Mouse (Mus musculus) midbrain, embryonic 11.5 days (tissue): ENCODE data around the gene Gm17720. TPM values are rescaled to one million over a fixed set of nuclear protein-coding genes. Genes with fewer than 3 reads are reported as not detected.
"Not testable (repeated sequence)": the region's sequence is repeated elsewhere in the genome, so short reads cannot be mapped to it uniquely, and the experiment has no call there.

ENCODE experiments used
- ATAC-seq: fragments of 200-750 bp; cut with Nextera tagmentation; 2 replicates; pipeline ENCODE4 v1.8.0; 2017; ENCODE audit warnings: moderate TSS enrichment, moderate library complexity; ENCODE audit not compliant: low FRiP score
- DNase-seq: peaks from one replicate; pipeline ENCODE4 v3.0.0; 2015; ENCODE audit warnings: low spot score; ENCODE audit errors: missing footprints
- H3K27ac ChIP-seq: fragments of 300-500 bp; sonication (generic); 2 replicates; pipeline ENCODE4 v1.5.1; 2014; ENCODE audit warnings: low read depth, low read length
- H3K27me3 ChIP-seq: fragments of 300-500 bp; sonication (generic); 2 replicates; pipeline ENCODE4 v1.6.1; 2014; ENCODE audit warnings: mild to moderate bottlenecking, low read length, moderate library complexity, mixed read lengths; ENCODE audit not compliant: control insufficient read depth, insufficient read depth
- H3K36me3 ChIP-seq: fragments of 300-500 bp; sonication (generic); 2 replicates; pipeline ENCODE4 v1.6.1; 2014; ENCODE audit warnings: mild to moderate bottlenecking, low read length, moderate library complexity, mixed read lengths; ENCODE audit not compliant: control insufficient read depth, insufficient read depth
- H3K4me1 ChIP-seq: fragments of 300-500 bp; sonication (generic); 2 replicates; pipeline ENCODE4 v1.6.1; 2014; ENCODE audit warnings: low read length; ENCODE audit not compliant: control insufficient read depth, insufficient read depth
- H3K4me2 ChIP-seq: fragments of 300-500 bp; sonication (generic); 2 replicates; pipeline ENCODE4 v1.6.1; 2014; ENCODE audit warnings: mild to moderate bottlenecking, moderate library complexity
- H3K4me3 ChIP-seq: fragments of 300-500 bp; sonication (generic); 2 replicates; pipeline ENCODE4 v1.5.1; 2014; ENCODE audit warnings: low read depth, low read length
- H3K9ac ChIP-seq: fragments of 300-500 bp; sonication (generic); 2 replicates; pipeline ENCODE4 v1.6.1; 2014; ENCODE audit warnings: low read length
- H3K9me3 ChIP-seq: fragments of 300-500 bp; sonication (generic); 2 replicates; pipeline ENCODE4 v1.6.1; 2016; ENCODE audit warnings: low read length; ENCODE audit not compliant: control insufficient read depth
- WGBS: fragments of 180-500 bp; shearing (Covaris S2); extraction: QIAGEN DNeasy Blood & Tissue Kit; methylation state at CpG from one replicate; pipeline ENCODE4 v1.1.7; 2014; 5-methylcytosine and 5-hydroxymethylcytosine counted together
- polyA plus RNA-seq: library from polyadenylated mRNA; unstranded; fragments of >200 nt; fragmentation: Nextera tagmentation; extraction: Ambion mirVana; gene quantifications from 2 replicates; pipeline ENCODE4 v1.2.1, GENCODE M21; 2014

The Gm17720 gene
- polyA plus RNA-seq, 1 experiment from 2014 or later: not detected

GRCm38 (mm10) chr8:110064161-110064560, 38.4 kb downstream of the Gm17720 start:
- H3K4me3 ChIP-seq: no peak overlapping the region
- no peak overlapping the region for H3K9ac ChIP-seq
- H3K36me3 ChIP-seq: no peaks in the 10 kb centered on the region
- H3K27me3 ChIP-seq: no peaks in the 10 kb centered on the region
- no peak for ATAC-seq
- no peak for DNase-seq
- H3K4me2 ChIP-seq: no peak overlapping the region
- H3K4me1 ChIP-seq: no peaks in the 10 kb centered on the region
- 83% methylated on average over 9 of the region's 9 CpGs for WGBS
- no peak overlapping the region for H3K27ac ChIP-seq
- no peaks in the 10 kb centered on the region for H3K9me3 ChIP-seq

GRCm38 (mm10) chr8:110058207-110058606, 44.3 kb downstream of the Gm17720 start:
- no peaks in the 10 kb centered on the region for H3K27me3 ChIP-seq
- no peaks in the 10 kb centered on the region for H3K36me3 ChIP-seq
- H3K4me3 ChIP-seq: no peak overlapping the region
- WGBS: 86% methylated on average over 8 of the region's 8 CpGs
- H3K4me2 ChIP-seq: no peak overlapping the region
- DNase-seq (no peak), ATAC-seq (no peak)
- no peak overlapping the region for H3K9ac ChIP-seq
- no peak overlapping the region for H3K27ac ChIP-seq
- H3K9me3 ChIP-seq: no peaks in the 10 kb centered on the region
- H3K4me1 ChIP-seq: no peaks in the 10 kb centered on the region

- Histone ChIP-seq H3K36me3 (no peaks in the 10 kb centered on the region), H3K9ac (no peak overlapping the region), H3K4me3 (no peak overlapping the region), H3K27ac (no peak overlapping the region), H3K4me1 (no peaks in the 10 kb centered on the region), H3K27me3 (no peaks in the 10 kb centered on the region), H3K9me3 (no peaks in the 10 kb centered on the region), H3K4me2 (no peak overlapping the region)
- DNase-seq (no peak), ATAC-seq (no peak)
- 86% methylated on average over 6 of the region's 6 CpGs for WGBS
These were observed 51.3 kb downstream of the Gm17720 start for GRCm38 (mm10) chr8:110051208-110051607.

GRCm38 (mm10) chr8:110040509-110040908, 62.0 kb downstream of the Gm17720 start:
- H3K4me3 ChIP-seq: no peak overlapping the region
- H3K4me1 ChIP-seq: no peaks in the 10 kb centered on the region
- H3K27me3 ChIP-seq: no peaks in the 10 kb centered on the region
- H3K27ac ChIP-seq: no peak overlapping the region
- ATAC-seq (no peak), DNase-seq (no peak)
- H3K4me2 ChIP-seq: no peak overlapping the region
- H3K9me3 ChIP-seq: no peaks in the 10 kb centered on the region
- WGBS: 71% methylated on average over 4 of the region's 4 CpGs
- H3K9ac ChIP-seq: no peak overlapping the region
- no peaks in the 10 kb centered on the region for H3K36me3 ChIP-seq

GRCm38 (mm10) chr8:110039659-110040058, 62.9 kb downstream of the Gm17720 start, which contains the start of gene Chst4:
Gene Chst4 (minus strand): TSS chr8:110039740.
- H3K9ac ChIP-seq: no peak within 1 kb of the TSS
- no peak within 1 kb of the TSS for H3K27ac ChIP-seq
- ATAC-seq (no peak), DNase-seq (no peak)
- no peaks in the 10 kb centered on the region for H3K36me3 ChIP-seq
- no peaks in the 10 kb centered on the region for H3K27me3 ChIP-seq
- H3K4me1 ChIP-seq: no peaks in the 10 kb centered on the region
- H3K4me2 ChIP-seq: no peak within 1 kb of the TSS
- no peak within 1 kb of the TSS for H3K4me3 ChIP-seq
- no peaks in the 10 kb centered on the region for H3K9me3 ChIP-seq
- WGBS: 84% methylated on average over 5 of the region's 5 CpGs

GRCm38 (mm10) chr8:110039216-110039615, 63.3 kb downstream of the Gm17720 start:
- no peak overlapping the region for H3K27ac ChIP-seq
- no peak for ATAC-seq
- 45% methylated on average over 7 of the region's 7 CpGs for WGBS

GRCm38 (mm10) chr8:110036156-110036555, 66.4 kb downstream of the Gm17720 start:
- ATAC-seq: no peak
- whole genome bisulfite sequencing: 84% methylated on average over 2 of the region's 2 CpGs
- Histone ChIP-seq H3K4me2 (no peak overlapping the region), H3K4me3 (no peak overlapping the region), H3K9ac (no peak overlapping the region), H3K4me1 (no peaks in the 10 kb centered on the region; the same call in 1 of the 2 replicates), H3K36me3 (no peaks in the 10 kb centered on the region), H3K27me3 (no peaks in the 10 kb centered on the region), H3K27ac (no peak overlapping the region), H3K9me3 (no peaks in the 10 kb centered on the region)
- DNase-seq: no peak

More at GRCm38 (mm10) chr8:110039216-110039615, 63.3 kb downstream of the Gm17720 start:
- no peak overlapping the region for H3K4me2 ChIP-seq
- H3K4me3 ChIP-seq: no peak overlapping the region
- H3K9me3 ChIP-seq: no peaks in the 10 kb centered on the region
- DNase-seq: no peak
- no peak overlapping the region for H3K9ac ChIP-seq
- no peaks in the 10 kb centered on the region for H3K36me3 ChIP-seq
- no peaks in the 10 kb centered on the region for H3K27me3 ChIP-seq
- no peaks in the 10 kb centered on the region; the same call in 1 of the 2 replicates for H3K4me1 ChIP-seq

GRCm38 (mm10) chr8:110034331-110034730, 68.2 kb downstream of the Gm17720 start:
- no peaks in the 10 kb centered on the region for H3K27me3 ChIP-seq
- H3K36me3 ChIP-seq: no peaks in the 10 kb centered on the region
- H3K9ac ChIP-seq: no peak overlapping the region
- no peaks in the 10 kb centered on the region for H3K9me3 ChIP-seq
- DNase-seq (no peak), ATAC-seq (no peak)
- H3K4me3 ChIP-seq: no peak overlapping the region
- H3K27ac ChIP-seq: no peak overlapping the region
- H3K4me1 ChIP-seq: no peaks in the 10 kb centered on the region; the same call in 1 of the 2 replicates
- no peak overlapping the region for H3K4me2 ChIP-seq
- WGBS: 55% methylated on average over 4 of the region's 4 CpGs

GRCm38 (mm10) chr8:110033771-110034170, 68.8 kb downstream of the Gm17720 start:
- H3K4me2 ChIP-seq, H3K36me3 ChIP-seq, H3K4me3 ChIP-seq, H3K27me3 ChIP-seq, ATAC-seq, H3K27ac ChIP-seq, H3K9ac ChIP-seq, H3K9me3 ChIP-seq, H3K4me1 ChIP-seq, DNase-seq: not testable (repeated sequence)
- 37% methylated on average over 8 of the region's 8 CpGs for WGBS
